Mouse (Mus musculus) right cerebral cortex, postnatal 10 days (tissue): ENCODE measurements around the gene Gm28048.

Experiments used
- DNase-seq, 2 experiments: peaks; one replicate each; pipeline ENCODE4 v3.0.0; 2021; ENCODE audit warnings: low spot score in 2 of 2

Gm28048 gene

DNA sequence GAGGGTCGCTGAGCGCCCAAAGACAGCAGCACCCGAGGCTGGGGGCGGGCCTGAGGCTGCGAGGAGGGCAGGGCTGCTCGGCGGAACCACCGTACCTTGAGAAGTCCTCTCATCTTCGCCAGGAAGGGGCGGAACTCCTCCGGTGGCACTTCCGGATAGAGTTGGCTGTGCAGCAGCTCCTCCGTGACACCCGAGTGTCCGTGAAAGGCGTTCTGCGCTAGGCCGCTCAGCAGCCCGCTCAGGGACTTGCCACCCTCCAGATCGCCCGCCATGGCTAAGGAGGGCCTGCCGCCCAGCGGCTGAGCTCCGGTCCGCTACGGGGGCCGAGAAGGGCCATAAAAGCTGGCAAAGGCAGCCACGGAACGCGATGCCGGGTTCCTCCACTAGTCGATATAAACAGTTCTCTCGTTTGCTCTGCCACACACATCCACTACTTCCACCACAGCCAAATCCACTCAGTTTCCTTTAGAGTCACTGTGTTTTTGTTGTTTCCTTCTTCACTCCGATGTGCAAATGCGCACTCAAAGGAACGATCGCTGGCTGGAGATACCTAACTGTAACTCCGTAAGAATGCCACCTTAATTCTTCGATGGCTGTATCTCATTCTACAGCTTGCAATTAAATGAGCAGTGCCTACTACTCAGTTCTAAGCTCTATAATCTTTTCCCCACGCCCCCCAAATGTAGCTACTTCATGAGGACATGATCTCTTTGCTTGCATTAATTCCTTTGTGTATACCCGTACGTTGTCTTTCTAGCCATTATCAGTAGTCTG lies at the start of gene Gm28048, which contains the start of gene Commd1:
Gene Gm28048, minus strand, starts transcription at position 107 of the 774 bp plus-strand sequence.
Gene Commd1, minus strand, starts transcription at position 399 of the 774 bp plus-strand sequence.
- DNase-seq = peak; percentile 97 to 98

- no peak for DNase-seq
These were observed 47.5 kb upstream of the Gm28048 start for GRCm38 (mm10) chr11:23029399-23029798.

- DNase-seq = no peak
These were observed 47.1 kb upstream of the Gm28048 start for GRCm38 (mm10) chr11:23028957-23029356.

GRCm38 (mm10) chr11:23024169-23024568 lies 42.3 kb upstream of the Gm28048 start:
- no peak for DNase-seq

GRCm38 (mm10) chr11:23023155-23023554 lies 41.3 kb upstream of the Gm28048 start:
- no peak for DNase-seq

DNA sequence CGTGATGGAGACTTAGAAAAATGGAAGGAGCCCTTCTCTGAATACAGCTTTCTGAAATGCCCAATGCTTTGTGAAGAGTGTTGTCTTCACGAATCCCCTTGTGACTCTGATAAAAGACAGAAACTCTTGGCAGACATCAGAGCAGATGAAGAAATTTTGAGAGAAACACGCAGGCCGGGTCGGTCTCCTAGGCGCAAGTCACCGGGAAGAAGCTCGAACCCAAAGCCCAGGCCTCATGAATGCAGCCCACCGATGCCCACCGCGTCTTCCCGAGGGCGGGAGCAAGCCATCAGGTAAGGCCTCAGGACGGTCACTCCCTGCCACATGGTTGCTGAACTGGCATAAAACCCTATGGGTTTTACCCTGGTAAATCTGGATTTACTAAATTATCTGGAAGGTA lies 39.0 kb upstream of the Gm28048 start:
- no peak for DNase-seq

DNA sequence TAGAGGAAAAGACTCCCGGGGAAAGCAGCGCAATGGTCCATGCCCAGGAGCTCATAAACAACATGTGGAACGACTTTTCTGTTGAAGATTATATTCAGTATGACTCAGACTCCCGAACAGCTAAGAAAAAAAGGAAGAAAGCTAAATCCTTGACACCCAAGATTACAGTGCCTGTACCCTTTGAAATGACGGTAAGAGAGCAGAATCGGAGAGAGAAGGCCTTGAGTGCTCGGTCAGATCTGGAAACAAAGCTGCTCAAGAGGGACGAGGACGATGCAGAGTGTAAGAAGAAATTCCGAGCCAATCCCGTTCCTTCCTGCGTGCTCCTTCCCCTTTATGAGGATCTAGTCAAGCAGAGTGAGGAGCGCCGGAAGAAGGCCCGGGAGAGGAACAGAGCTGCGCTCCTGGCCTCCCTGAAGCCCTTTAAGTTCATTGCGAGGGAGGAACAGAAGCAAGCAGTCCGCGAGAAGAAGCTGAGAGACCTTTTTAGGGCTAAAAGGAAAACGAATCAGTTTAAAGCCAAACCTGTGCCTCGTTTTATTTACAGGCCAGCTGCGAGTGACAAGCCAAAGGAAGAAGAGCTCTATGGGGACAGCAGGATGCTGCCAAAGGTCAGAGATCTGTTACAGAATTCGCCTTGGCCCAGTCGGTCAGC lies 38.4 kb upstream of the Gm28048 start:
- no peak for DNase-seq

DNA sequence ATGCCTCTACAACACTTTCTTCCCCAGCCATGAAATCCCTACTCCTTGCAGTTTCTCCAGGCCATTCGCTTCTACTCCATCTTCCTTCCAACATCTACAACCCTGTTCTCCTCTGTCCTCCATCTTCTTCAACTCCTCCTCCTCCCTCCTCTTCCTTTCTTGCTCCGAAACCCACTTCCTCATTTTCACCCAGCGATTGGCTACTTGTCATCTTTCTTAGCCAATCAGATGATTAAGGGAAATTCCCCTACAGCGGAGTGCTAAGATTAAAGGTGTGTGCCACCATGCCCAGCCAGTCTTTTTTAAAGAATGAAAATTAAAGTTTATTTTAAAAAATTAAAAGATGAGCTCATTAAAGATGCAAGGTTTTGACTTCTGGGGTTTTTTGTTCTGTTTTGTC lies 36.1 kb upstream of the Gm28048 start:
- no peak for DNase-seq

GRCm38 (mm10) chr11:23014996-23015395 lies 33.1 kb upstream of the Gm28048 start:
- DNase-seq = no peak

DNA sequence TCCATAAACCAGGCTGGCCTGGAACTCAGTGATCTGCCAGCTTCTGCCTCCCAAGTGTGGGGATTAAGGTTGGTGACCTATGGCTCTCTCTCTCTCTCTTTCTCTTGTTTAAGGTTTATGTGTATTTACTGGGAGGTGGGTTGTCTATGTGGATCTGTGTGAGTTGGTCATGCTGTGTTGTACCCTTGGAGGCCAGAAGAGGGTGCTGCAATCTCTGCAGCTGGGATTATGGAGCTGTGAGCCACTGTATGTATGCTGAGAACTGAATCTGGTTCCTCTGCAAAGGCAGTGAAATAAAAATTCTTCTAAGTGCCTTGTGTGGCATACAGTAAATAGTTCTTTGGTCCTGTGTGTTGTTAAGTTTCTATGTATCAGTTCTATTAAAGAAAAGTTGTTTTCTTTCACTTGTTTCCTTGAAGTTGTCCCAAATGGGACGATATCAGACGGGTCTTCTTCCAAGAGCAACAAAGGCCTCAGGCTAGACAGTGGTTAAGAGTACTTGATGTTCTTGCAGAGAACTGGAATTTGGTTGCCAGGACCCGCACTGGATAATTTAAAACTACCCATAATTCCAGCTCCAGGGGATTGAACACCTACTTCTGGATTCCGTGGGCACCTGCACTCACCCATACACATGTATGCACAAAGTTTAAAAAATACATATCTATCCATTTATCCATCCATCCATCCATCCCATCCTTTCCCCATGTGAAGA lies 31.8 kb upstream of the Gm28048 start:
- DNase-seq = no peak

- no peak for DNase-seq
These were observed 31.2 kb upstream of the Gm28048 start for GRCm38 (mm10) chr11:23013096-23013495.

- no peak for DNase-seq
These were observed 26.9 kb upstream of the Gm28048 start for GRCm38 (mm10) chr11:23008824-23009200.

GRCm38 (mm10) chr11:23008181-23008823 lies 26.4 kb upstream of the Gm28048 start:
- peak; percentile 89 for DNase-seq

GRCm38 (mm10) chr11:23007481-23008180 lies 25.7 kb upstream of the Gm28048 start, which contains the start of gene Fam161a:
Fam161a (plus strand) TSS chr11:23007531.
- peak; percentile 85 to 94 for DNase-seq

DNA sequence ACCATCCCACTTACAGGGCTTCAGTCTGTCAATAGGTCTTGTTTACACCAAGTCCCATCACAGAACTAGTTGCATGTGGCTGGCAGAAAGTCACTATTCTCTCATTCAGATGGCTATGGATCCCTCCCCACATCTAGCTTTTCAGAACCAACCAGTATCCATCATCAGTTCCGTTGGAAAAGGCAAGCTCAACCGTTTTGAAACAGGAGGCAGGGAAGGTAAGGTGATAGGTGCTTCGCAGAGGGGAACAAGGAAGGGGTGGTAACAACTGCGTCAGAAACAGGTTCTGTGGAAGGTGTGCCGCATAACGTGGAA lies 25.2 kb upstream of the Gm28048 start:
- DNase-seq = no peak

DNA sequence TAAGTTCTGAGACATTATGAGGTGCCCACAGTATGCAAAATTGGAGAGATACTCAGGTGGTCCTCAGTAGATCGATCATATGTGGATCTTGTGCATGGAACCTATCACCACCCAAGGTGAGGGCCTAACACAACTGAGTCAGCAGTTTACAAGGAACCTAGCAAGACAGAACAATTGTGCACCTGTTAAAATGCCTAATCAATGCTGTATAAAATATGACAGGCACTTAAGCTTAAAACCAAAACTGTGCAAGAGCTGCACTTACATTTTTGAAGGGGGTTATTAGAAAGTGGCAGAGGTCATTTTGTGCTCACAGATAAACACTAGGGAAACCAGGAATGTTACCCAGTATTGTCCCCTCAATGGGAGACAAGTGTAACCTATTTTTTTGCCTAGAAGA lies 23.4 kb upstream of the Gm28048 start:
- no peak for DNase-seq

- DNase-seq = no peak
These were observed 16.4 kb upstream of the Gm28048 start for GRCm38 (mm10) chr11:22998308-22998707.

- no peak for DNase-seq
These were observed 13.6 kb upstream of the Gm28048 start for GRCm38 (mm10) chr11:22995461-22995860.

DNA sequence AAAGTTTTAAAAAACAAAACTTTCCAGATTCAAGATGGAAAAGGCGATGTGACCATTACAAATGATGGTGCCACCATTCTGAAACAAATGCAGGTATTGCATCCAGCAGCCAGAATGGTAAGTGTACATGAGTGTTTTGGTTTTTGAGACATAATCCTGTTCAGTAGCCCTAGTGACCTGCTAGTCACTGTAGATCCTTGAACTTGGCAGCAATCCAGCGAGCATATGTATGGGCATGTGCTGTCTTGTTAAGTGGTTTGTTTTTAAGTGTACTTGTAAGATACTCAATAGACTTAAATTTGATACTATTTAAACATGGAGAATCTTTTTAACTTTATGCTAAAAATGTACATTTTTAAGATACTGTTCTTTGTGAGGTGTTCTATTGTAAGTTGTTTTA lies 12.4 kb upstream of the Gm28048 start:
- DNase-seq = no peak

DNA sequence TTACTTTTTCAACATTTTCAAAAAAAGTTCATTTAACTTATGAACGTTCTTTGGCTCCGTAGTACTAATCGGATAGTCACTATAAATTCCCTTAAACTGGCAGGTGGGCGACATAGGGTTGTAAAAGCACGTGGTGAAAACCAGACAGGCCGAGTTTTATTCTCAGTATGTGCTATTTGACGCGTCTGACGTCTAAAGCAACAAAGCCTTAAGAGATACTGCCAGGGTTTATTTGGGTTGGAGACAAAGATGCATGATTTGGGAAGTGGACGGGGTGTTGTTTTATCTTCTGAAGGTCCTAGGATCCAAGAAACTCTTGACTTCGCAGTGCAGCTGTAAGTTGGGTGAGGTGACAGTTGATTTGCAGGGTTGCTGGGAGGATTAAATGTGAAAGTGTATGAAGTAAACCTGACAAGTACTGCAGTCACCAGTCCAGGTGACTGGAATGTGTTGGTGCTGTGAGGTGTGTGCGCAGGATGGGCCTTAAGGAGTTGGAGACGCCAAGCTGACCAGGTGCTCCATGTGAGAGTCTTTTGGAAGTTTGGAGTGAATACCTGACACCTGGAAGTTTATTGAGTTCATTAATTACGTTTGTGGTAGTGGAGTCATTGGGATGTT lies 9.4 kb upstream of the Gm28048 start:
- DNase-seq = no peak
